Mouse (Mus musculus) midbrain, postnatal 0 days (tissue): ENCODE data around the gene Nufip2. TPM values are rescaled to one million over a fixed set of nuclear protein-coding genes. Genes with fewer than 3 reads are reported as not detected.
A peak's percentile ranks its signal among the peaks of the same experiment; 100 is the strongest.

Source experiments
- ATAC-seq: fragments of 200-750 bp; cut with Nextera tagmentation; 2 replicates; pipeline ENCODE4 v1.8.0; 2017; ENCODE audit warnings: moderate number of reproducible peaks, mild to moderate bottlenecking, moderate TSS enrichment, moderate library complexity; ENCODE audit not compliant: low FRiP score
- DNase-seq: peaks from one replicate; pipeline ENCODE4 v3.0.0-alpha.2; 2015; ENCODE audit warnings: low spot score
- H3K27ac ChIP-seq: fragments of 300-500 bp; sonication (generic); 2 replicates; pipeline ENCODE4 v1.5.1; 2014; ENCODE audit warnings: low read depth, mild to moderate bottlenecking, low read length, mixed read lengths
- H3K27me3 ChIP-seq: fragments of 300-500 bp; sonication (generic); 2 replicates; pipeline ENCODE4 v1.6.1; 2014; ENCODE audit warnings: low read length, control low read depth, mixed read lengths; ENCODE audit not compliant: insufficient read depth
- H3K36me3 ChIP-seq: fragments of 300-500 bp; sonication (generic); 2 replicates; pipeline ENCODE4 v1.6.1; 2014; ENCODE audit warnings: low read length, control low read depth, mixed read lengths; ENCODE audit not compliant: insufficient read depth
- H3K4me1 ChIP-seq: fragments of 300-500 bp; sonication (generic); 2 replicates; pipeline ENCODE4 v1.6.1; 2014; ENCODE audit warnings: mild to moderate bottlenecking, control low read depth, antibody characterized with exemption, low read length, mixed read lengths; ENCODE audit not compliant: insufficient read depth
- H3K4me2 ChIP-seq: fragments of 300-500 bp; sonication (generic); 2 replicates; pipeline ENCODE4 v1.6.1; 2014; ENCODE audit warnings: low read depth, mild to moderate bottlenecking, low read length, mixed read lengths; ENCODE audit not compliant: poor library complexity, severe bottlenecking
- H3K4me3 ChIP-seq: fragments of 300-500 bp; sonication (generic); 2 replicates; pipeline ENCODE4 v1.5.1; 2014; ENCODE audit warnings: low read depth, mild to moderate bottlenecking, low read length, moderate library complexity
- H3K9ac ChIP-seq: fragments of 300-500 bp; sonication (generic); replicated peaks from 2 replicates; pipeline ENCODE4 v1.6.1; 2014; ENCODE audit warnings: mild to moderate bottlenecking, low read length, moderate library complexity, mixed read lengths; ENCODE audit not compliant: poor library complexity, severe bottlenecking
- H3K9me3 ChIP-seq: fragments of 300-500 bp; sonication (generic); 2 replicates; pipeline ENCODE4 v1.6.1; 2016; ENCODE audit warnings: low read length, control low read depth
- CTCF ChIP-seq: IDR thresholded peaks from 2 replicates; pipeline ENCODE4 v1.5.1; 2016; ENCODE audit warnings: antibody characterized with exemption, mild to moderate bottlenecking
- WGBS: fragments of 180-500 bp; shearing (Covaris S2); extraction: QIAGEN DNeasy Blood & Tissue Kit; methylation state at CpG from one replicate; pipeline ENCODE4 v1.1.7; 2014; 5-methylcytosine and 5-hydroxymethylcytosine counted together
- polyA plus RNA-seq: library from polyadenylated mRNA; unstranded; fragments of >200 nt; fragmentation: Nextera tagmentation; extraction: Ambion mirVana; gene quantifications from 2 replicates; pipeline ENCODE4 v1.2.1, GENCODE M21; 2015
- total RNA-seq: library from RNA; depleted of rRNA; stranded (reverse); fragments of >200 nt; gene quantifications from 2 replicates; pipeline ENCODE4 v1.2.3, GENCODE M21; 2014

The Nufip2 gene
- total and polyA plus RNA-seq, 2 experiments from 2014 or later: 5.3 to 42.9 TPM

DNA sequence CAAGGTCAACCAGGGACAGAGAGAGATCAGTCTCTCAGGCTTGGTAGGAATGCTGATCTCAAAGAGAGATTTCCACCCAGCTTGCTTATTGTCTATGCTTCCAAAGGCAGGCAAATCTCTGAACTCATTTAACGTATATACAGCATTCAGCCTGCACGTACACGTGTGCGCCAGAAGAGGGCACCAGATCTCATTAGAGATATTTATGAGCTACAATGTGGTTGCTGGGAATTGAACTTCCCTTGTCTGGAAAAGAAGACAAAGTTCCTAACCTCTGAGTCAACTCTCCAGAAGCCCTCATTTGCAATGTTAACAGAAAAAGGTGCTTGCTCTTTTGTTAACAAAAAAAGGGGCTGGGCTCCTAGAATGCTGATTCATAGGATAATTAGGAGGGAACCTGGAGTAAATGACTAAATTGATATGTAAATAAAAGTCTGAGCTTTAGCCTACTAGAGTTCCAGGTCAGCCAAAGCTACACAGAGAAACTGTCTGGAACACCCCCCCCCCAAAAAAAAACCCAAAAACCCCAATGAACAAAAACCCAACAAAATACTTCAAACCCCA, 12.4 kb upstream of the Nufip2 start:
- no peak for ATAC-seq
- Histone ChIP-seq H3K4me3 (no peak overlapping the region), H3K4me2 (no peak overlapping the region), H3K9ac (no peak overlapping the region), H3K27ac (no peak overlapping the region), H3K27me3 (no peaks in the 10 kb centered on the region), H3K4me1 (no peaks in the 10 kb centered on the region), H3K36me3 (no peaks in the 10 kb centered on the region), H3K9me3 (no peaks in the 10 kb centered on the region)
- peak; percentile 16; the same call in 1 of the 2 replicates for TF ChIP-seq CTCF
- 71% methylated on average over 4 of the region's 4 CpGs for WGBS
- DNase-seq: no peak

DNA sequence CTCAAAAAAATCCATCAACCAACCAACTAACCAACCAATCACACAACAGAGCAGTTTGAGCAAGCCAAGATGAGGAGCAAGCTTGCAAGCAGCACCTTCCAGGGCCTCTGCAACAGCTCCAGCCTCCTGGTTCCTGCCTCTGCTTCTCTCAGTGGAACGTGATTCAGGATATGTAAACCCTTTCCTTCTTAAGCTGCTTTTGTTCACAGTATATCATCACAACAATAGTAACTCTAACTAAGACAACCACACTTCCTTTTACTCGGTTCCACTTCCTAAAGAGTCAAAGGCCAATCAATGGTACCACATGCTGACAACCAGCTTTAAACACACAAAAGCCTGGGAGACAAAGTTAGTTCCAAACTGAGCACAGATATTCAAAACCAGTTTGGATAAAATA, 5.9 kb upstream of the Nufip2 start:
- Histone ChIP-seq H3K27me3 (no peaks in the 10 kb centered on the region), H3K27ac (no peak overlapping the region), H3K9ac (no peak overlapping the region), H3K9me3 (no peaks in the 10 kb centered on the region), H3K4me2 (no peak overlapping the region), H3K4me3 (no peak overlapping the region), H3K36me3 (no peaks in the 10 kb centered on the region), H3K4me1 (no peaks in the 10 kb centered on the region)
- no peak for ATAC-seq
- 7% methylated on average over 2 of the region's 2 CpGs for WGBS
- TF ChIP-seq CTCF: no peak
- DNase-seq: no peak

DNA sequence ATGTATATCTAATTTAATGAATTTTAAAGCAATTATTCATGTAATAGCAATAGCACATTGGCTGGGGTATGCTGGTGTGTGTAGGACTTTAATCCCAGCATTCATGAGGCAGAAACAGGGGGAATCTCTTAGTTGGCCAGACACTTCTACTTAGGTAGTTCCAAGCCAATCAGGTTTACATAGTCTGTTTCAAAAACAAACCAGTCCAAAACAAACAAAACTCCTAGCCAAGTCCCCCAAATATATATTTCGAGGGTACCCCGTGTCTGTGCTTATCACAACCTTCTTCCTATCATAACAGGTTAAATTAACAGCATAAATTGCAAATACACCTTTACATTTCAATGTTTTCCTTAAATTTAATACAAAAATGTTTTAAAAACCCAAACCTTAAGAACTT, 1.1 kb upstream of the Nufip2 start:
- no peaks in the 10 kb centered on the region for H3K36me3 ChIP-seq
- WGBS: 69% methylated on average over 2 of the region's 2 CpGs
- DNase-seq (no peak), ATAC-seq (no peak)
- no peaks in the 10 kb centered on the region for H3K9me3 ChIP-seq
- no peak overlapping the region for H3K4me2 ChIP-seq
- no peaks in the 10 kb centered on the region for H3K27me3 ChIP-seq
- no peak overlapping the region for H3K9ac ChIP-seq
- H3K4me3 ChIP-seq: no peak overlapping the region
- TF ChIP-seq CTCF: no peak
- no peak overlapping the region for H3K27ac ChIP-seq
- peaks cover 4% of the 10 kb centered on the region; the same call in 1 of the 2 replicates for H3K4me1 ChIP-seq

DNA sequence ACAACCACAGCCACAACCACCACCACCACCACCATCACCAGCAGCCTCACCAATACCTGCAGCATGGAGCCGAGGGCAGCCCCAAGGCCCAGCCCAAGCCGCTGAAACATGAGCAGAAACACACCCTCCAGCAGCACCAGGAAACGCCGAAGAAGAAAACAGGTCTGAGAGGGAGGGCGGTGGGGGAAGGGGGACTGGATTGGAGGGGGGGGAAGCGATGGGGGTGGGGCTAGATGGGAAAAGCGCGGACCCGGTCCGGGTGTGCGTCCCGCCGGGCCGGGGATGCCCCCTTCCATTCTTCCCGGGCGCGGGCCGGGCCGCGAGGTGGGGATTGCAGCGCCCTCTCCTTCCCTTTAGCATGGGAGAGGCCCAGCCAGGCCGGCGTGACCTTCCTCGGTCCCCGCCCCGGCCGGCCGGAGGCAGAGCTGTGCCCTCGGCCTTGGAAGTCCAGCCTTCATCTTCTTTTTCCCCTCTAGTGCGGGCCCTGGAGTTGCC, 438 bp downstream of the Nufip2 start:
- peak; percentile 62 for ATAC-seq
- Histone ChIP-seq H3K4me3 (peak overlapping the region; percentile 97), H3K27me3 (no peaks in the 10 kb centered on the region), H3K9ac (peak overlapping the region; percentile 98), H3K4me1 (peaks cover 4% of the 10 kb centered on the region; the same call in 1 of the 2 replicates), H3K27ac (peak overlapping the region; percentile 98), H3K36me3 (no peaks in the 10 kb centered on the region), H3K9me3 (no peaks in the 10 kb centered on the region), H3K4me2 (peak overlapping the region; percentile 68)
- no peak for TF ChIP-seq CTCF
- DNase-seq: peak; percentile 27
- WGBS: 0% methylated on average over 23 of the region's 30 CpGs

DNA sequence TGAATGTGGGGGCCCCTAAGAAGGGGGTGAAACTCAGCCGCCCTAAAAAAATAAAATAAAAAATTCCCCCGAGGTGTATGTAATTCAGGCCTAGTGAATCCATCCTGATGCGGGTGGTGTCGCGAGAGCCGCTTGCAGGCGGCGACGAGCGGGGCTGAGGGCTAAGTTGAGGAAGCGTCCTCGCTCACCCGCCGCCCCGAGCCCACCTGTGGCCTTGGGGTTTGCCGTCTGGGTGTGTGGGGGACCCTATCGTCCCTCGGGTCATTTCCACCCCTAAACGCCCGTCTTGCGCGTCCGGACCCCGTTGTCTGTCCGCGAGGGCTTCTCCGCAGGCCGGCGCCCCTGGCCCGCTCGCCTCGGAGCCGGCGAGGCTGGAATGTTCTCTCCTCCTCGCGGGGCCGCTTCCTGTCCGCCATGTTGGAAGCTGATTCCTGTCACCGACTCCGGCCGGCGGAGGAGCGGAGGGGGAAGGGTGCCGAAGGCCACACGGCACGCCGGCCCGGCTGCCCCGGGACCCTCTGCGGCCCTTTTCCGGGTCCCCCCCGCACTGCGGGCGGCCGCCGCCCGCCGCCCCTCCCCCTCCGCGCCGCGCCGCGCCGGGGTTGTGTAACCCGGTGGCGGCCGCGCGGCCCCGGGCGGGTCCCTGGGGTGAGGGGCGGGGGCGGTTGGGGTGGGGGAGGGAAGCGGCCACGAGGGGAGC, 1.0 kb downstream of the Nufip2 start:
- ATAC-seq: peak; percentile 5; the same call in 1 of the 2 replicates

DNA sequence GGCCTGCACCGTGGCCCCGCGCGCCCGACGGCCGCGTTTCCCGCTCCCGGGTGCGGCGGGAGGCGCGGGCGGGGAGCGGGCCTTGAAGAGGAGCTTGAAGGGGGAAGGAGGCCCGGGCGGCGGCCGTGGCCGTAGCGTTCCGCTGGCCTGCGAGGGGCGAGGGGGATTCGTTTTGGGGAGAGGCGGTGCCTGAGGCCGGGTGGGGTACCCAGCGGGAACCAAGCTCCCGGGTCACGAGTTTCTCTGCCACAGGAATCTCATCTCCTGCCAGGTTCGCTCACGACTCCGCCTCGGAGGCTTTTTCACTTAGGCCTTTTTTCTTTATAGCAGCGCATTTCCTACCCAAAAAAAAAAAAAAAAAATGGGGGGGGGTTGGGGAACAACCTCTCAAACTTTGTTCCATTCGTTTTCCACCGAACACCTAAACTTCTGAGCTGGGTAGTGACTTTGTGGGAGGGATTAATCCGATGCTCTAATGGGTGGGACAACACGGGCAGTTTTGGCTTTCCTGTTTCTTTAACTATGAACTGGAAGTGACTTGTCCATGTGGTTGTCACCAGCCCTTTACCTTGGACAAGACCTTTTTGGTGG, 1.7 kb downstream of the Nufip2 start:
- peak overlapping the region; percentile 98 for H3K27ac ChIP-seq
- no peaks in the 10 kb centered on the region for H3K9me3 ChIP-seq
- H3K9ac ChIP-seq: peak overlapping the region; percentile 98
- peaks cover 4% of the 10 kb centered on the region; the same call in 1 of the 2 replicates for H3K4me1 ChIP-seq
- 0% methylated on average over 29 of the region's 40 CpGs for WGBS
- ATAC-seq (no peak), DNase-seq (peak; percentile 44)
- H3K4me3 ChIP-seq: peak overlapping the region; percentile 97
- H3K36me3 ChIP-seq: peaks cover 9% of the 10 kb centered on the region
- no peaks in the 10 kb centered on the region for H3K27me3 ChIP-seq
- H3K4me2 ChIP-seq: peak overlapping the region; percentile 68
- no peak for TF ChIP-seq CTCF

More for the DNA sequence above, 1.0 kb downstream of the Nufip2 start:
- TF ChIP-seq CTCF: no peak
- Histone ChIP-seq H3K4me2 (peak overlapping the region; percentile 68), H3K4me1 (peaks cover 4% of the 10 kb centered on the region; the same call in 1 of the 2 replicates), H3K4me3 (peak overlapping the region; percentile 97), H3K27me3 (no peaks in the 10 kb centered on the region), H3K9ac (peak overlapping the region; percentile 98), H3K27ac (peak overlapping the region; percentile 98), H3K36me3 (peaks cover 3% of the 10 kb centered on the region), H3K9me3 (no peaks in the 10 kb centered on the region)
- WGBS: under 1% methylated on average over 34 of the region's 76 CpGs
- DNase-seq: peak; percentile 53
